Mouse (Mus musculus) midbrain, embryonic 16.5 days (tissue): ENCODE data around the gene Smg8. TPM values are rescaled to one million over a fixed set of nuclear protein-coding genes. Genes with fewer than 3 reads are reported as not detected.

Experiments
- ATAC-seq: fragments of 200-750 bp; cut with Nextera tagmentation; 2 replicates; pipeline ENCODE4 v1.8.0; 2017; ENCODE audit warnings: moderate TSS enrichment
- H3K27ac ChIP-seq: fragments of 300-500 bp; sonication (generic); 2 replicates; pipeline ENCODE4 v1.5.1; 2014; ENCODE audit warnings: mild to moderate bottlenecking, low read length, mixed read lengths
- H3K27me3 ChIP-seq: fragments of 300-500 bp; sonication (generic); 2 replicates; pipeline ENCODE4 v1.6.1; 2014; ENCODE audit warnings: low read depth, low read length, mixed read lengths; ENCODE audit not compliant: control insufficient read depth, insufficient read depth
- H3K36me3 ChIP-seq: fragments of 300-500 bp; sonication (generic); 2 replicates; pipeline ENCODE4 v1.6.1; 2014; ENCODE audit warnings: mild to moderate bottlenecking, low read length, moderate library complexity, mixed read lengths; ENCODE audit not compliant: control insufficient read depth, insufficient read depth
- H3K4me1 ChIP-seq: fragments of 300-500 bp; sonication (generic); 2 replicates; pipeline ENCODE4 v1.6.1; 2014; ENCODE audit warnings: mild to moderate bottlenecking, low read length, mixed read lengths; ENCODE audit not compliant: control insufficient read depth, insufficient read depth
- H3K4me2 ChIP-seq: fragments of 300-500 bp; sonication (generic); 2 replicates; pipeline ENCODE4 v1.6.1; 2014; ENCODE audit warnings: mild to moderate bottlenecking, low read length, mixed read lengths
- H3K4me3 ChIP-seq: fragments of 300-500 bp; sonication (generic); 2 replicates; pipeline ENCODE4 v1.5.1; 2014; ENCODE audit warnings: low read depth, mild to moderate bottlenecking, low read length, moderate library complexity, mixed read lengths
- H3K9ac ChIP-seq: fragments of 300-500 bp; sonication (generic); 2 replicates; pipeline ENCODE4 v1.6.1; 2014; ENCODE audit warnings: low read depth, low read length, mixed read lengths
- H3K9me3 ChIP-seq: fragments of 300-500 bp; sonication (generic); replicated peaks from 2 replicates; pipeline ENCODE4 v1.6.1; 2014; ENCODE audit warnings: mild to moderate bottlenecking, low read length, mixed read lengths; ENCODE audit not compliant: control insufficient read depth, poor library complexity, severe bottlenecking
- WGBS: fragments of 180-500 bp; shearing (Covaris S2); extraction: QIAGEN DNeasy Blood & Tissue Kit; methylation state at CpG from one replicate; pipeline ENCODE4 v1.1.7; 2014; 5-methylcytosine and 5-hydroxymethylcytosine counted together
- polyA plus RNA-seq: library from polyadenylated mRNA; unstranded; fragments of >200 nt; fragmentation: Nextera tagmentation; extraction: Ambion mirVana; gene quantifications from 2 replicates; pipeline ENCODE4 v1.2.1, GENCODE M21; 2015

Gene Smg8
- polyA plus RNA-seq, 1 experiment from 2014 or later = 22.3 TPM

- H3K4me2 ChIP-seq = peak within 1 kb of the TSS; percentile 76
- no peaks in the 10 kb centered on the region for H3K27me3 ChIP-seq
- H3K27ac ChIP-seq = peak within 1 kb of the TSS; percentile 95
- ATAC-seq = peak; percentile 99
- peaks cover 2% of the 10 kb centered on the region; the same call in 1 of the 2 replicates for H3K36me3 ChIP-seq
- peaks cover 21% of the 10 kb centered on the region for H3K4me1 ChIP-seq
- H3K9ac ChIP-seq = peak within 1 kb of the TSS; percentile 70
- under 1% methylated on average over 40 of the region's 40 CpGs for WGBS
- H3K9me3 ChIP-seq = no peaks in the 10 kb centered on the region
- peak within 1 kb of the TSS; percentile 57 for H3K4me3 ChIP-seq
These were observed 22.4 kb upstream of the Smg8 start, which contains the start of gene Ska2 for GRCm38 (mm10) chr11:87108755-87109518. TSS of gene Ska2 (plus strand) at chr11:87109234.

- Histone ChIP-seq H3K4me2 (peak within 1 kb of the TSS; percentile 76), H3K4me1 (peaks cover 21% of the 10 kb centered on the region), H3K9me3 (no peaks in the 10 kb centered on the region), H3K4me3 (peak within 1 kb of the TSS; percentile 57), H3K27me3 (no peaks in the 10 kb centered on the region), H3K36me3 (peaks cover 2% of the 10 kb centered on the region; the same call in 1 of the 2 replicates), H3K27ac (peak within 1 kb of the TSS; percentile 95), H3K9ac (peak within 1 kb of the TSS; percentile 70)
- ATAC-seq = no peak
- WGBS = under 1% methylated on average over 14 of the region's 14 CpGs
These were observed 21.8 kb upstream of the Smg8 start, which contains the start of gene Prr11 for GRCm38 (mm10) chr11:87108409-87108754. TSS of gene Prr11 (minus strand) at chr11:87108708.

GRCm38 (mm10) chr11:87087142-87087541, 568 bp upstream of the Smg8 start:
- 68% methylated on average over 2 of the region's 2 CpGs for WGBS

GRCm38 (mm10) chr11:87085461-87085860, 1.1 kb downstream of the Smg8 start:
- no peak overlapping the region for H3K27ac ChIP-seq
- 91% methylated on average over 13 of the region's 13 CpGs for WGBS
- peaks cover 14% of the 10 kb centered on the region for H3K36me3 ChIP-seq
- peak overlapping the region; percentile 90 for H3K4me3 ChIP-seq
- no peaks in the 10 kb centered on the region for H3K27me3 ChIP-seq
- H3K4me2 ChIP-seq = peak overlapping the region; percentile 88
- H3K4me1 ChIP-seq = peaks cover 28% of the 10 kb centered on the region
- H3K9ac ChIP-seq = no peak overlapping the region
- ATAC-seq = no peak
- no peaks in the 10 kb centered on the region for H3K9me3 ChIP-seq

More at GRCm38 (mm10) chr11:87087142-87087541, 568 bp upstream of the Smg8 start:
- Histone ChIP-seq H3K9ac (peak overlapping the region; percentile 85; the same call in 1 of the 2 replicates), H3K4me2 (peak overlapping the region; percentile 88), H3K4me3 (peak overlapping the region; percentile 90), H3K4me1 (peaks cover 26% of the 10 kb centered on the region), H3K36me3 (peaks cover 5% of the 10 kb centered on the region; the same call in 1 of the 2 replicates), H3K27ac (no peak overlapping the region), H3K9me3 (no peaks in the 10 kb centered on the region), H3K27me3 (no peaks in the 10 kb centered on the region)
- no peak for ATAC-seq

- Histone ChIP-seq H3K4me2 (no peak overlapping the region), H3K4me1 (peaks cover 28% of the 10 kb centered on the region), H3K4me3 (no peak overlapping the region), H3K9me3 (no peaks in the 10 kb centered on the region), H3K36me3 (peaks cover 17% of the 10 kb centered on the region), H3K27me3 (no peaks in the 10 kb centered on the region), H3K27ac (no peak overlapping the region), H3K9ac (no peak overlapping the region)
- ATAC-seq = no peak
- 83% methylated on average over 1 of the region's 1 CpGs for WGBS
These were observed 2.9 kb downstream of the Smg8 start for GRCm38 (mm10) chr11:87083712-87084111.

- Histone ChIP-seq H3K27ac (peak within 1 kb of the TSS; percentile 95), H3K4me3 (peak within 1 kb of the TSS; percentile 72), H3K36me3 (peaks cover 5% of the 10 kb centered on the region; the same call in 1 of the 2 replicates), H3K4me1 (peaks cover 33% of the 10 kb centered on the region), H3K27me3 (no peaks in the 10 kb centered on the region), H3K4me2 (peak within 1 kb of the TSS; percentile 66), H3K9me3 (no peaks in the 10 kb centered on the region), H3K9ac (peak within 1 kb of the TSS; percentile 85)
- under 1% methylated on average over 43 of the region's 43 CpGs for WGBS
- ATAC-seq = peak; percentile 98
These were observed 12.6 kb downstream of the Smg8 start, which contains the start of gene Gdpd1 for GRCm38 (mm10) chr11:87073866-87074440. TSS of gene Gdpd1 (minus strand) at chr11:87074062.

GRCm38 (mm10) chr11:87073343-87073865, 13.2 kb downstream of the Smg8 start:
- peak overlapping the region; percentile 72 for H3K4me3 ChIP-seq
- H3K4me1 ChIP-seq = peaks cover 33% of the 10 kb centered on the region
- H3K9ac ChIP-seq = peak overlapping the region; percentile 85
- H3K36me3 ChIP-seq = peaks cover 5% of the 10 kb centered on the region; the same call in 1 of the 2 replicates
- no peaks in the 10 kb centered on the region for H3K9me3 ChIP-seq
- peak overlapping the region; percentile 66 for H3K4me2 ChIP-seq
- under 1% methylated on average over 23 of the region's 24 CpGs for WGBS
- H3K27me3 ChIP-seq = no peaks in the 10 kb centered on the region
- ATAC-seq = peak; percentile 75
- H3K27ac ChIP-seq = peak overlapping the region; percentile 95

- Histone ChIP-seq H3K9me3 (no peaks in the 10 kb centered on the region), H3K36me3 (peaks cover 23% of the 10 kb centered on the region), H3K27me3 (no peaks in the 10 kb centered on the region), H3K27ac (no peak overlapping the region), H3K4me1 (no peaks in the 10 kb centered on the region), H3K9ac (no peak overlapping the region), H3K4me3 (no peak overlapping the region), H3K4me2 (no peak overlapping the region)
- WGBS = 76% methylated on average over 3 of the region's 3 CpGs
- no peak for ATAC-seq
These were observed 24.5 kb downstream of the Smg8 start for GRCm38 (mm10) chr11:87062087-87062486.
